Mouse (Mus musculus): ENCODE measurements around the gene Btbd18. TPM values are rescaled to one million over a fixed set of nuclear protein-coding genes. Genes with fewer than 3 reads are reported as not detected.

Btbd18 gene
- total and polyA plus RNA-seq, 3 experiments = 0.04 to 0.24 TPM; not detected in 1

- in situ Hi-C loops (cut with MboI; ENCODE audit: low pct_ligation_motif_present, low pct_unique_long_range_greater_than_20kb, low sequenced_read_pairs) (loop anchor here (25.0 kb wide), 1 partner anchor 201 kb away; no protein-coding TSS in a partner anchor), dilution Hi-C loops (cut with MboI; ENCODE audit: extremely low pct_ligation_motif_present, extremely low pct_unique_long_range_greater_than_20kb, low sequenced_read_pairs) (no loop called here)
- H3K36me3 ChIP-seq (replicated peaks in 1 of 2; ENCODE audit: control insufficient read depth in 1 of 2, insufficient read depth in 1 of 2, low read length in 1 of 2) = peaks cover 0 to 4% of the 10 kb centered on the region in 2 experiments
- no peak overlapping the region for H3K9ac ChIP-seq (ENCODE audit: insufficient read depth, low read depth)
- no peak overlapping the region for H3K4me3 ChIP-seq (replicated peaks in 1 of 3; ENCODE audit: low read depth in 2 of 3, low read length in 2 of 3, poor library complexity in 1 of 3)
- DNase-seq (ENCODE audit: extremely low read depth) = peak; percentile 69
- TF ChIP-seq IRF4 (IDR thresholded peaks at IDR 0.05; ENCODE audit: low read depth, low read length) = no peak
- no peak for TF ChIP-seq MAX (IDR thresholded peaks at IDR 0.05; ENCODE audit: low read length)
- TF ChIP-seq RAD21 (IDR thresholded peaks at IDR 0.05; ENCODE audit: low read depth, low read length) = peak; percentile 71
- peak; percentile 17; the same call in 1 of the 2 replicates for TF ChIP-seq ZC3H11A (IDR thresholded peaks at IDR 0.05; ENCODE audit: low read depth, low read length)
- TF ChIP-seq MAZ (IDR thresholded peaks at IDR 0.05; ENCODE audit: low read depth, low read length) = no peak
- no peak for TF ChIP-seq EP300 (IDR thresholded peaks at IDR 0.05; ENCODE audit: low read length)
- TF ChIP-seq USF1 (IDR thresholded peaks at IDR 0.05; ENCODE audit: low read depth, low read length) = no peak
- TF ChIP-seq ZNF384 (IDR thresholded peaks at IDR 0.05; ENCODE audit: low read depth, low read length) = no peak
- no peak for TF ChIP-seq NRF1 (IDR thresholded peaks at IDR 0.05; ENCODE audit: low read depth, low read length)
- no peak for TF ChIP-seq POLR2AphosphoS2 (IDR thresholded peaks at IDR 0.05; ENCODE audit: low read depth, low read length)
- TF ChIP-seq TCF12 (IDR thresholded peaks at IDR 0.05; ENCODE audit: low read depth, low read length) = no peak
- TF ChIP-seq ELF1 (IDR thresholded peaks at IDR 0.05; ENCODE audit: low read depth, low read length) = no peak
- TF ChIP-seq CTCF (conservative IDR thresholded peaks at IDR 0.05 in 1 of 2, IDR thresholded peaks at IDR 0.05 in 1 of 2; ENCODE audit: low read depth in 2 of 2, low read length in 2 of 2) = peak; percentile 31 to 69; a peak in 3 of 4 replicates
- TF ChIP-seq SMC3 (IDR thresholded peaks at IDR 0.05; ENCODE audit: low read depth, low read length) = peak; percentile 64
- H3K4me2 ChIP-seq (ENCODE audit: insufficient read depth, low read depth, poor library complexity, severe bottlenecking) = no peak overlapping the region
- peaks cover 2% of the 10 kb centered on the region for H3K9me3 ChIP-seq (replicated peaks; ENCODE audit: low read length)
- H3K27ac ChIP-seq (ENCODE audit: insufficient read depth, low read depth) = no peak overlapping the region
- peaks cover 3 to 5% of the 10 kb centered on the region in 2 experiments; a peak in 1 of 4 replicates for H3K4me1 ChIP-seq (ENCODE audit: control insufficient read depth in 1 of 2, insufficient read depth in 2 of 2)
- no peaks in the 10 kb centered on the region for H3K79me2 ChIP-seq (replicated peaks; ENCODE audit: control insufficient read depth, extremely low read depth, insufficient read depth, poor library complexity, severe bottlenecking)
- no peaks in the 10 kb centered on the region for H3K27me3 ChIP-seq (replicated peaks)
Measured at GRCm38 (mm10) chr2:84662866-84663265, 4.0 kb downstream of the Btbd18 start.

GRCm38 (mm10) chr2:84666081-84666480, 7.2 kb downstream of the Btbd18 start:
- Histone ChIP-seq H3K9me3 (replicated peaks; ENCODE audit: low read length) (no peaks in the 10 kb centered on the region), H3K4me1 (ENCODE audit: control insufficient read depth in 1 of 2, insufficient read depth in 2 of 2) (peaks cover 4 to 8% of the 10 kb centered on the region in 2 experiments; a peak in 3 of 4 replicates), H3K4me2 (ENCODE audit: insufficient read depth, low read depth, poor library complexity, severe bottlenecking) (no peak overlapping the region), H3K9ac (ENCODE audit: insufficient read depth, low read depth) (no peak overlapping the region), H3K36me3 (replicated peaks in 1 of 2; ENCODE audit: control insufficient read depth in 1 of 2, insufficient read depth in 1 of 2, low read length in 1 of 2) (peaks cover 3 to 17% of the 10 kb centered on the region in 2 experiments), H3K27ac (ENCODE audit: insufficient read depth, low read depth) (no peak overlapping the region), H3K27me3 (replicated peaks) (no peaks in the 10 kb centered on the region), H3K79me2 (replicated peaks; ENCODE audit: control insufficient read depth, extremely low read depth, insufficient read depth, poor library complexity, severe bottlenecking) (no peaks in the 10 kb centered on the region; the same call in none of the 2 replicates), H3K4me3 (replicated peaks in 1 of 3; ENCODE audit: low read depth in 2 of 3, low read length in 2 of 3, poor library complexity in 1 of 3) (no peak overlapping the region)
- in situ Hi-C loops (cut with MboI; ENCODE audit: low pct_ligation_motif_present, low pct_unique_long_range_greater_than_20kb, low sequenced_read_pairs) = loop anchor here (25.0 kb wide), 1 partner anchor 204 kb away; no protein-coding TSS in a partner anchor
- TF ChIP-seq CHD1 (IDR thresholded peaks at IDR 0.05; ENCODE audit: low read depth, low read length) (no peak), ETS1 (conservative IDR thresholded peaks at IDR 0.05; ENCODE audit: low read depth, low read length) (no peak), KAT2A (IDR thresholded peaks at IDR 0.05; ENCODE audit: insufficient replicate concordance, low read length) (no peak), POLR2AphosphoS2 (IDR thresholded peaks at IDR 0.05; ENCODE audit: low read depth, low read length) (no peak), PAX5 (IDR thresholded peaks at IDR 0.05; ENCODE audit: low read length) (no peak), POLR2A (IDR thresholded peaks at IDR 0.05; ENCODE audit: low read depth, low read length) (no peak), USF1 (IDR thresholded peaks at IDR 0.05; ENCODE audit: low read depth, low read length) (no peak), UBTF (IDR thresholded peaks at IDR 0.05; ENCODE audit: low read depth, low read length) (no peak), RAD21 (IDR thresholded peaks at IDR 0.05; ENCODE audit: low read depth, low read length) (no peak), HCFC1 (IDR thresholded peaks at IDR 0.05; ENCODE audit: low read depth, low read length) (no peak), TBP (conservative IDR thresholded peaks at IDR 0.05; ENCODE audit: low read depth, low read length) (no peak), ELF1 (IDR thresholded peaks at IDR 0.05; ENCODE audit: low read depth, low read length) (no peak), JUND (conservative IDR thresholded peaks at IDR 0.05; ENCODE audit: low read depth, low read length) (no peak), ZMIZ1 (IDR thresholded peaks at IDR 0.05; ENCODE audit: low read depth, low read length) (no peak), CTCF (conservative IDR thresholded peaks at IDR 0.05 in 1 of 2, IDR thresholded peaks at IDR 0.05 in 1 of 2; ENCODE audit: low read depth in 2 of 2, low read length in 2 of 2) (no peak), RCOR1 (conservative IDR thresholded peaks at IDR 0.05; ENCODE audit: low read depth, low read length) (no peak), IRF4 (IDR thresholded peaks at IDR 0.05; ENCODE audit: low read depth, low read length) (no peak)
- DNase-seq (ENCODE audit: extremely low read depth) = no peak
- dilution Hi-C loops (cut with MboI; ENCODE audit: extremely low pct_ligation_motif_present, extremely low pct_unique_long_range_greater_than_20kb, low sequenced_read_pairs) = no loop called here

Measured in CH12.LX (cell line).